Mouse (Mus musculus) ES-CJ7 (cell line): ENCODE data around the gene Hoxa6.

Experiments
- DNase-seq: peaks from one replicate; pipeline ENCODE4 v3.0.0; 2011; ENCODE audit warnings: low read depth, low spot score

Gene Hoxa6

GRCm38 (mm10) chr6:52216691-52217458 is 8.4 kb upstream of the Hoxa6 start:
- DNase-seq: peak; percentile 56

DNA sequence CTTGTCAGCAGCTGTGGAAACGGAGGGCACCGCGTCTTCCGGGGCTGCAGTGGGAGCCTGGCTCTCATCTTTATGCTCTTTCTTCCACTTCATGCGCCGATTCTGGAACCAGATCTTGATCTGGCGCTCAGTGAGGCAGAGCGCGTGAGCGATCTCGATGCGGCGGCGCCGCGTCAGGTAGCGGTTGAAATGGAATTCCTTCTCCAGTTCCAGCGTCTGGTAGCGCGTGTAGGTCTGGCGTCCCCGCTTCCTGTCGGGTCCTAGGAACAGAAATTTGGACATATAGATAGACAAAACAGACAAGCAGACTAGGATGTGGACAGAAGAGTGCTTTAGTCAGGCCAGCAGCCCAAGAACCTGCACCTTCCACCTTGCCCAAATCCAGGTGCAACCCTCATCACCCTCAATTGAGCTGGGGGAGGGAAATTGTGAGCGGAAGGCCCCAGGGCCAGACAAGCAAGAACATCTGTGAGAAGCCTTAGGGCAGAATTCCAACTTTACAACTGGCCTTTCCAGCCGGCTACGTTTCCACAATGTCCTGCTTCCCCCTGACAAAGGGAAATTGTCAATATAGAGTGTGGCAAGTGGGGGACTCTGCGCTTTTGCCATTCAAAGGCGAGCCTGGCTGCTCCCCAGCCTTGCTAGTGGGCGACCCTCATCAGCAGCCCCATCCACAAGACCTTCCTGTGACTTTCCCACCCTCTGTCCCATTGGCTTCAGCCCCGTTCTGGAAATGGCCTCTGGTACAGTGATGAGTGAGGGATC is 7.4 kb upstream of the Hoxa6 start:
- DNase-seq: peak; percentile 48

- peak; percentile 20 for DNase-seq
Observed at GRCm38 (mm10) chr6:52215070-52215469, 6.5 kb upstream of the Hoxa6 start.

GRCm38 (mm10) chr6:52214271-52214670 is 5.7 kb upstream of the Hoxa6 start:
- no peak for DNase-seq

- DNase-seq: peak; percentile 28
Observed at GRCm38 (mm10) chr6:52213119-52213986, 4.8 kb upstream of the Hoxa6 start, which contains the start of the genes Hoxa3 and Gm28308. TSS of gene Hoxa3 (minus strand) at chr6:52213336. TSS of gene Gm28308 (minus strand) at chr6:52213339.

- peak; percentile 43 for DNase-seq
Observed at GRCm38 (mm10) chr6:52212556-52213118, 4.1 kb upstream of the Hoxa6 start.

DNA sequence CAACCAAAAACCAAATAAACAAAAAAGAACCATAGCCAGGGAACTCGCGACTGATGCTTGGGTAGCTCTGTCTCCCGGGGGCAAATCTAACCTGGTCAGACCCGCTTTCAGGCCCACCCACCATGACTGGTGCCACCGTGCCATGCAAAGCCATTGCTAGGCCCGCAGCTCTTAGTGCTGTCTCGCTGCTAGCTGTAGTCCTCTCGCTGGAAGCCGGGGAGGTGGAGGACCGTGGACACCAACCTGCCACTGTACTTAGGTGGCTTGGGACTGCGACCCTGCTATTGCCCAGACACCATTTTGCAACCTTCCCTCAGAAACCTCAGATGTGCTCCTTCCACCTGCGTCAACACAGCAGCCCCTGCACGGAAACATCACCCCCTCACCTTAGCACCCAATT is 3.4 kb upstream of the Hoxa6 start:
- peak; percentile 21 for DNase-seq

DNA sequence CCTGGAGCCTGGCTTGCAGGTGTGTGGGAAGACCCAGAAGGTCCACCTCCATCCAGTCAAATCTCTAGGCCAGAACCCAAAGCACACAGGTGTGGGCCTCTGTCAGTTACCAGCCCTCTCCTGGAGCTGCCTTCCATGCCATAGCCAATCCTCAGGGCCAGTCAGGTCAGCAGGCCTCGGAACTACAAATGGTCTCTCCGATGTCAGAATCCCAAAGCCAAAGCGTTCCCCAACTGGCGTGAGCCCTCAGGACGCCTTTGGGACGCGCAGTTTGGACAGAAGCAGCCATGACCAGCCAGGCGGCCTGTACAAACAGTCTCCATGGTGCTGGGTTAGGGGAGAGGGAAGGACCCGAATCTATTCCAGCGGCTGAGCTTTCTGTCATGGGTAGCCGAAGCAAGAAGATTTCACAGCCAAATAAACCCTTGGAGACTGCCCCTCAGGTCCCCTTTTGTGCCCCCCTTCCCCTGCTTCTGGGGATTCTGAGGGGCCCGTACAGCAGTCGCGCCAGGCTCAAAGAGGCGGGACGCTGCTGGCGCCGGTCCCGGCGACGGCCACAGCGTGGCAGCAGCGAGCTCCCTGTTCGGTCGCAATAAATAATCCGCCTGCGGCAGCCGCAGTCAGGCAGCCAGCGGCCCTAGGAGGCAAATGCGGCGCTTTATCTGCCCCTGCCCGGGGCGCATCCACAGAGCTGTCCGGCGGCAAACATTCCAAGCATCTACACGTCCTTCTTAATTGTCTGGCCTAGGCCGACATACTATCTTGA is 2.8 kb upstream of the Hoxa6 start:
- DNase-seq: peak; percentile 81

DNA sequence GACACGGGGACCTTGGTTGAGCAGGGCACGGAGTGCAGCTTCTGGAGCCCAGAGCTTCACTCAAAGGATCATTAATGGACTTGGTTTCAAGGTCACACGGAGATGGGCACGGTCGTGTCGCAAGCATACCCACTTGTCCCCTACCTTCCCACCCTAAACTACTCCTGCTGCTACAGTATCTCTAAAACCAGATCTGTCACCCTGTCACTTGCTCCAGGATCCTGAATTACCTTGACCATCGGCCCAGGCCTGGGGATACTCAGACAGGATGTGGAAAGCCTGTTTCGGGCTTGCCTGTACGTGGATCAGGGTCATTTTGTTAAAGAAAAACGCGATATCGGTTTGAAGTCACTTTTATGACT is 1.1 kb upstream of the Hoxa6 start:
- no peak for DNase-seq

GRCm38 (mm10) chr6:52208868-52209684 is 554 bp upstream of the Hoxa6 start:
- peak; percentile 34 for DNase-seq

- DNase-seq: no peak
Observed at GRCm38 (mm10) chr6:52207684-52207976, 892 bp downstream of the Hoxa6 start.

GRCm38 (mm10) chr6:52206882-52207683 is 1.4 kb downstream of the Hoxa6 start:
- peak; percentile 58 for DNase-seq

DNA sequence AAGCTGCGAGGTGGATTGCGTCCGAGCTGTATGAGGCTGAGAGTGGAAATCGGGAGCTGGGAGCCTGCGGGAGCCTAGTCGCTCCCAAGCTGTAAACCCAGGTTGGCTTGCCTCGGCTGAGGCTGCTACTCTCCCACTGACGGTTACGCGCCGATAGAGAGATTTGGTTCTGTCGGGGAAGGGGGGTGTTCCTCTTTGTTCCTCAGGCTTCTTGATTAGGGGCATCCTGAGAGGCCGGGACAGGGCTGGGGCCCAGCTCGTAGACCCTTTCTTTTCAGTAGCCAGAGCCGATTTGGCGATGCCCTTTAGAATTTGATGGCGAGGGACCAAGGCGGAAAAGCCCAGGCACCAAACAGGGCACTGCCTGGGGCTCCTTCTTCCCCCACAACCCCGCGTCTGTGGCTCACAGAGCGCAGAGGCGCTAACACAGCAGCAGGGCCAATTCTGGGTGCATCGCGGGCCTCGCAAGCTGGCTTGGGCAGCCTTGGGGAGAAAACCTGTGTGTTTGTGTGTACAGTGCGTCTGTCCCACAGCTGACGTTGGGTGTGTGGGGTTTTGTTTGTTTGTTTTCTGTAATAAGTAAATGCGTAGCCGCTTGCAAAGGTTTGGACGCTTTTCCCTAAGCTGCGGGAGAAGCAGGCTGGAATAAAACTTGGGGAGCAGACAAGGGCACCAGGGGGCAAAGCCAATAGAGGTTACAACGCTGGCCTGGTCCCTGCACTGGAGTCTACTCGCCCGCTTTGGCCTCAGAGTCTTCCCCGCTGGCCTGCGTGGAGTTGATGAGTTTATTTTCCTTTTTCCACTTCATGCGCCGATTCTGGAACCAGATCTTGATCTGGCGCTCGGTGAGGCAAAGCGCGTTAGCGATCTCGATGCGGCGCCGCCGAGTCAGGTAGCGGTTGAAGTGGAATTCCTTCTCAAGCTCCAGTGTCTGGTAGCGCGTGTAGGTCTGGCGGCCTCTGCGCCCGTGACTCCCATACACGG is 2.6 kb downstream of the Hoxa6 start:
- DNase-seq: peak; percentile 53

DNA sequence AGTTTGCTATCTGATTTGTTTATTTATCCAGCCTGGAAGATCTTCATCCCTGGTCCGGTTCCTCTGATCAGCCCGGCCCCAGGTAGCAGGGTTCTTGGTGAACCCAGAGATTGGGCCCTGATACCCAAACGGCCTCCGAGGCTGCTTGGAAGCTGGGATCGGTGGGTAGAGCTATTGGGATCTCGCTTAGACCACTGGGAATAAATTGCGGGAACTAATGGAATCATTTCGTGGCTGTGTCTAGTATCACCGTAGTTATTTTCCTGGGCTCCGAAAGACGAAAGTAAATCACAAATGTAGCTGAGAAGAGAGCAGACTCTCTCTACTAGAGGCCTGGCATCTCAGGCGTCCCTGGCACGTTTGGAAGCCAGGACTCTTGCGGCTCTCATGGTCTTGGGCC is 3.3 kb downstream of the Hoxa6 start:
- no peak for DNase-seq

DNA sequence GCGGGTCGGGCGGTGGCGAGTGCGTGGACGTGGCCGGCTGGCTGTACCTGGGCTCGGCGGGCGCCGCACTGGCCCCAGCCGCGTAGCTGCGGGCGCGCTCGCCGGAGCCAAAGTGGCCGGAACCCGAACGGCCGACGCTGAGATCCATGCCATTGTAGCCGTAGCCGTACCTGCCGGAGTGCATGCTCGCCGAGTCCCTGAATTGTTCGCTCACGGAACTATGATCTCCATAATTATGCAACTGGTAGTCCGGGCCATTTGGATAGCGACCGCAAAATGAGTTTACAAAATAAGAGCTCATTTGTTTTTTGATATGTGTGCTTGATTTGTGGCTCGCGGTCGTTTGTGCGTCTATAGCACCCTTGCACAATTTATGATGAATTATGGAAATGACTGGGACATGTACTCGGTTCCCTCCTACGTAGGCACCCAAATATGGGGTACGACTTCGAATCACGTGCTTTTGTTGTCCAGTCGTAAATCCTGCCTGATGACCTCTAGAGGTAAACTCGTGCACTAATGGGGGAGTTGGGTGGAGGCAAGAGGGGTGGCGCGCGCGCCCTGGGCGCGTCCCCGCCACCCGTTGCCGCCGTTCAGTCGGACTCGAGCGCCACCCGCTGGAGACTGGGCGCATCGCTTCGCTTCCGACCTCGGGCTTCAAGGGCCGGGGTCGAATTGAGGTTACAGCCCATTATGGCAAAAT is 4.3 kb downstream of the Hoxa6 start, which contains the start of gene Hoxa5:
Hoxa5 (minus strand) TSS at position 538 of the 703 bp plus-strand sequence.
- DNase-seq: peak; percentile 96

GRCm38 (mm10) chr6:52203371-52204049 is 5.0 kb downstream of the Hoxa6 start:
- DNase-seq: peak; percentile 86

DNA sequence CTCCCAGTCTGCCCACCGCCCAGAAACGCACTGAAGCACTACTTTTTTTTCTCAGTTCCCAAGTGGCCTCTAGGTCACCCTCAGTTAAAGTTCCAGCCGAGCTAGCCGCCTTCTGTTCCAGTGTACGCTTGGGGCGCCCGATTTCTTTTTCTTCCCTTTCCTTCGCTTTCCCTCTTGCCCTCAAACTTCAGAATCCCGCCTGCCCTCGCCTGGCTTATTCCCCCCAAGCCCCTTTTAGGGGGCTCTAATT is 5.5 kb downstream of the Hoxa6 start:
- DNase-seq: peak; percentile 58
